ENCODE assay signal across 15 mouse cellular contexts in the genomic region with DNA sequence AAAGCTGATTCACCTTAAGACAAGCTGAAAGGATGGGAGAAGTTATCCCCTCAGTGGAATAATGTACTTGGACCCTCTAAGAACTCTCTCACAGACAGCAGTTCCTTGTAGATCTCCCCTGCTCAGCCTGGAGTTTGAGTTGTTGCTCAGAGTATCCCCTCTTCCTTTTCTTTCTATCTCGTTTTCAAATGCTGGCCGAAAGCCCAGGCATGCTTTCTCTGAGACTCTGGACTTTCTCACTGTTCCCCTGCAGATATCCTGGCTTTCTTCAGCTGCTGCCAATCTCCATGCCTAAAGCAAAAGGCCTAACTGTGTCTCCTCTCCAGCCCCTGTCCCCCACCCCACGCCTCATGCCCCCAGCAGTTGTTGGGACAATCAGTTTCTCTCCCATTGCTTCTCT. TPM values are rescaled to one million over a fixed set of nuclear protein-coding genes. Genes with fewer than 3 reads are reported as not detected.
DNase-seq lines count a peak whose midpoint lies in the region; ATAC-seq and TF ChIP-seq lines count a peak whose summit lies in the region.
"Had no signal": no experiment of that assay in that cellular context is flagged by ENCODE, and none has a peak within 500 bp of the region (broad histone marks: within the 10 kb centered on the region; RNA-seq: fewer than 3 reads in every experiment).

No protein-coding gene starts in this region.

- H3K4me1 ChIP-seq in embryonic facial prominence, embryonic 14.5 days (ENCODE audit: control insufficient read depth, insufficient read depth, low read length), result peaks cover 17% of the 10 kb centered on the region
- peaks cover 17% of the 10 kb centered on the region for H3K4me1 ChIP-seq in embryonic facial prominence, embryonic 10.5 days
- peaks cover 11% of the 10 kb centered on the region for H3K4me1 ChIP-seq in stomach, embryonic 14.5 days (ENCODE audit: control insufficient read depth, insufficient read depth, low read length)
- peaks cover 7% of the 10 kb centered on the region for H3K4me1 ChIP-seq in stomach, postnatal 0 days (replicated peaks; ENCODE audit: control insufficient read depth, insufficient read depth)
- H3K4me1 ChIP-seq in forebrain, embryonic 14.5 days (ENCODE audit: control insufficient read depth, insufficient read depth, low read length), result peaks cover 12% of the 10 kb centered on the region

- no peaks in the 10 kb centered on the region for H3K27me3 ChIP-seq in embryonic facial prominence, embryonic 14.5 days (replicated peaks; ENCODE audit: control insufficient read depth, insufficient read depth, low read length)
- peaks cover 18% of the 10 kb centered on the region for H3K27me3 ChIP-seq in embryonic facial prominence, embryonic 10.5 days (replicated peaks; ENCODE audit: low read depth, poor library complexity, severe bottlenecking)
- no peaks in the 10 kb centered on the region for H3K27me3 ChIP-seq in stomach, embryonic 14.5 days (ENCODE audit: control insufficient read depth, insufficient read depth, low read length)
- no peaks in the 10 kb centered on the region for H3K27me3 ChIP-seq in stomach, postnatal 0 days (ENCODE audit: control insufficient read depth, insufficient read depth, low read length)
- H3K27me3 ChIP-seq in forebrain, embryonic 14.5 days (replicated peaks; ENCODE audit: control insufficient read depth, insufficient read depth, low read length), result no peaks in the 10 kb centered on the region
- H3K27me3 ChIP-seq: neural tube, embryonic 13.5 days had no signal

- no peak overlapping the region for H3K27ac ChIP-seq in embryonic facial prominence, embryonic 14.5 days (replicated peaks; ENCODE audit: low read depth, low read length)
- no peak overlapping the region for H3K27ac ChIP-seq in embryonic facial prominence, embryonic 10.5 days (replicated peaks)
- H3K27ac ChIP-seq in stomach, embryonic 14.5 days (ENCODE audit: low read length), result peak overlapping the region; percentile 66; the same call in 1 of the 2 replicates
- no peak overlapping the region for H3K27ac ChIP-seq in stomach, postnatal 0 days (replicated peaks)
- no peak overlapping the region for H3K27ac ChIP-seq in forebrain, embryonic 14.5 days (ENCODE audit: low read depth, low read length)
- H3K27ac ChIP-seq: embryonic facial prominence, embryonic 12.5 days; liver, embryonic 15.5 days; neural tube, embryonic 13.5 days had no signal

- no peak for TF ChIP-seq EP300 in stomach, postnatal 0 days (optimal IDR thresholded peaks at IDR 0.05)

- H3K4me2 ChIP-seq in embryonic facial prominence, embryonic 14.5 days (ENCODE audit: low read depth, low read length), result no peak overlapping the region
- H3K4me2 ChIP-seq in stomach, embryonic 14.5 days (replicated peaks; ENCODE audit: low read depth, low read length), result no peak overlapping the region
- no peak overlapping the region for H3K4me2 ChIP-seq in stomach, postnatal 0 days (replicated peaks; ENCODE audit: low read depth)
- H3K4me2 ChIP-seq in forebrain, embryonic 14.5 days (ENCODE audit: low read length), result no peak overlapping the region
- H3K4me2 ChIP-seq: embryonic facial prominence, embryonic 12.5 days; liver, embryonic 15.5 days; neural tube, embryonic 13.5 days had no signal

- no peaks in the 10 kb centered on the region for H3K36me3 ChIP-seq in embryonic facial prominence, embryonic 14.5 days (ENCODE audit: control insufficient read depth, insufficient read depth, low read length)
- no peaks in the 10 kb centered on the region for H3K36me3 ChIP-seq in embryonic facial prominence, embryonic 10.5 days (replicated peaks)
- no peaks in the 10 kb centered on the region for H3K36me3 ChIP-seq in stomach, embryonic 14.5 days (ENCODE audit: control insufficient read depth, insufficient read depth, low read length)
- H3K36me3 ChIP-seq in stomach, postnatal 0 days (ENCODE audit: control insufficient read depth, insufficient read depth, low read length), result no peaks in the 10 kb centered on the region
- no peaks in the 10 kb centered on the region for H3K36me3 ChIP-seq in forebrain, embryonic 14.5 days (ENCODE audit: control insufficient read depth, insufficient read depth, low read length)
- H3K36me3 ChIP-seq: embryonic facial prominence, embryonic 12.5 days; liver, embryonic 15.5 days; neural tube, embryonic 13.5 days had no signal

- no peak for ATAC-seq in embryonic facial prominence, embryonic 14.5 days (ENCODE audit: low read depth)
- ATAC-seq in stomach, embryonic 14.5 days (ENCODE audit: insufficient number of reproducible peaks, insufficient read depth, low FRiP score, low read depth), result no peak; the same call in 1 of the 2 replicates
- no peak for ATAC-seq in stomach, postnatal 0 days (ENCODE audit: low FRiP score, low TSS enrichment)
- no peak for ATAC-seq in forebrain, embryonic 14.5 days

- no peak for TF ChIP-seq CTCF in stomach, postnatal 0 days (IDR thresholded peaks at IDR 0.05; ENCODE audit: low read depth)

- H3K9ac ChIP-seq in embryonic facial prominence, embryonic 14.5 days (ENCODE audit: low read depth, low read length), result no peak overlapping the region
- no peak overlapping the region for H3K9ac ChIP-seq in stomach, embryonic 14.5 days (replicated peaks; ENCODE audit: low read depth, low read length)
- no peak overlapping the region for H3K9ac ChIP-seq in stomach, postnatal 0 days (ENCODE audit: low read length)
- H3K9ac ChIP-seq in forebrain, embryonic 14.5 days (ENCODE audit: low read length), result no peak overlapping the region
- H3K9ac ChIP-seq: embryonic facial prominence, embryonic 12.5 days; liver, embryonic 15.5 days; neural tube, embryonic 13.5 days had no signal

- WGBS in embryonic facial prominence, embryonic 14.5 days, result 61% methylated on average over 3 of the region's 3 CpGs
- WGBS in embryonic facial prominence, embryonic 10.5 days, result 85% methylated on average over 3 of the region's 3 CpGs
- 41% methylated on average over 3 of the region's 3 CpGs for WGBS in stomach, embryonic 14.5 days
- WGBS in stomach, postnatal 0 days, result 43% methylated on average over 3 of the region's 3 CpGs
- WGBS in forebrain, embryonic 14.5 days, result 60% methylated on average over 3 of the region's 3 CpGs

- no peak overlapping the region for H3K4me3 ChIP-seq in embryonic facial prominence, embryonic 14.5 days (ENCODE audit: low read depth, low read length)
- no peak overlapping the region for H3K4me3 ChIP-seq in embryonic facial prominence, embryonic 10.5 days
- H3K4me3 ChIP-seq in stomach, embryonic 14.5 days (ENCODE audit: low read depth, low read length), result no peak overlapping the region
- no peak overlapping the region for H3K4me3 ChIP-seq in stomach, postnatal 0 days (ENCODE audit: low read depth, low read length)
- H3K4me3 ChIP-seq in forebrain, embryonic 14.5 days (ENCODE audit: low read depth, low read length), result no peak overlapping the region
- H3K4me3 ChIP-seq: embryonic facial prominence, embryonic 12.5 days; liver, embryonic 15.5 days; neural tube, embryonic 13.5 days had no signal

- DNase-seq in embryonic facial prominence, embryonic 14.5 days (ENCODE audit: low spot score), result peak; percentile 40
- no peak for DNase-seq in embryonic facial prominence, embryonic 10.5 days (ENCODE audit: low spot score)
- DNase-seq in kidney, adult 18-20 months, result peak; percentile 38
- DNase-seq in kidney, adult 11 months, result no peak
- no peak for DNase-seq in stomach, postnatal 0 days (ENCODE audit: low spot score)
- DNase-seq in retina, embryonic 14.5 days (ENCODE audit: low spot score), result no peak
- no peak for DNase-seq in forebrain, embryonic 14.5 days (ENCODE audit: low spot score)
- DNase-seq: adrenal gland, adult 8-10 months; layer of hippocampus, adult 9-11 months; retina, postnatal 1 day; spleen, adult 18-20 months had no signal

- no peaks in the 10 kb centered on the region for H3K9me3 ChIP-seq in embryonic facial prominence, embryonic 14.5 days (ENCODE audit: control insufficient read depth, low read length)
- no peaks in the 10 kb centered on the region for H3K9me3 ChIP-seq in embryonic facial prominence, embryonic 10.5 days
- H3K9me3 ChIP-seq in stomach, embryonic 14.5 days (ENCODE audit: control insufficient read depth, low read depth, low read length), result no peaks in the 10 kb centered on the region
- no peaks in the 10 kb centered on the region for H3K9me3 ChIP-seq in stomach, postnatal 0 days (ENCODE audit: control insufficient read depth, low read length)
- no peaks in the 10 kb centered on the region for H3K9me3 ChIP-seq in forebrain, embryonic 14.5 days (replicated peaks; ENCODE audit: control insufficient read depth, low read length)
- H3K9me3 ChIP-seq: embryonic facial prominence, embryonic 12.5 days; liver, embryonic 15.5 days; neural tube, embryonic 13.5 days had no signal

RNA-seq across cellular contexts. Expression of a gene that starts 3.5 kb away (rescaled TPM):
- 38.2 and 40.6 TPM in 2 replicates for polyA plus RNA-seq in embryonic facial prominence, embryonic 14.5 days (2014; fragmentation: Nextera tagmentation; extraction: Ambion mirVana)
- polyA plus RNA-seq in embryonic facial prominence, embryonic 10.5 days (2016; fragmentation: Nextera tagmentation; extraction: Ambion mirVana), result 62.8 and 72.3 TPM in 2 replicates
- 37.3 and 39.8 TPM in 2 replicates for polyA plus RNA-seq in stomach, embryonic 14.5 days (2014; fragmentation: Nextera tagmentation; extraction: Ambion mirVana)
- 21.5 and 24.6 TPM in 2 replicates for polyA plus RNA-seq in stomach, postnatal 0 days (2015; fragmentation: Nextera tagmentation; extraction: Ambion mirVana)
- polyA plus RNA-seq in forebrain, embryonic 14.5 days (2014; fragmentation: Nextera tagmentation; extraction: Ambion mirVana), result 64.1 and 66.2 TPM in 2 replicates

RNA-seq across cellular contexts. Expression of a gene that starts 11.3 kb away (rescaled TPM):
- 2.1 and 2.8 TPM in 2 replicates for polyA plus RNA-seq in embryonic facial prominence, embryonic 14.5 days (2014; fragmentation: Nextera tagmentation; extraction: Ambion mirVana)
- polyA plus RNA-seq in embryonic facial prominence, embryonic 10.5 days (2016; fragmentation: Nextera tagmentation; extraction: Ambion mirVana), result 3.1 and 6.7 TPM in 2 replicates
- 5.8 and 7.0 TPM in 2 replicates for polyA plus RNA-seq in stomach, embryonic 14.5 days (2014; fragmentation: Nextera tagmentation; extraction: Ambion mirVana)
- 3.8 TPM in 2 replicates for polyA plus RNA-seq in stomach, postnatal 0 days (2015; fragmentation: Nextera tagmentation; extraction: Ambion mirVana)
- 0.22 and 0.36 TPM in 2 replicates for polyA plus RNA-seq in forebrain, embryonic 14.5 days (2014; fragmentation: Nextera tagmentation; extraction: Ambion mirVana)

RNA-seq across cellular contexts. Expression of a gene that starts 26.4 kb away (rescaled TPM):
- 13.4 and 15.0 TPM in 2 replicates for polyA plus RNA-seq in embryonic facial prominence, embryonic 14.5 days (2014; fragmentation: Nextera tagmentation; extraction: Ambion mirVana)
- 24.8 and 26.6 TPM in 2 replicates for polyA plus RNA-seq in embryonic facial prominence, embryonic 10.5 days (2016; fragmentation: Nextera tagmentation; extraction: Ambion mirVana)
- 19.2 and 19.9 TPM in 2 replicates for polyA plus RNA-seq in stomach, embryonic 14.5 days (2014; fragmentation: Nextera tagmentation; extraction: Ambion mirVana)
- 8.1 and 8.6 TPM in 2 replicates for polyA plus RNA-seq in stomach, postnatal 0 days (2015; fragmentation: Nextera tagmentation; extraction: Ambion mirVana)
- polyA plus RNA-seq in forebrain, embryonic 14.5 days (2014; fragmentation: Nextera tagmentation; extraction: Ambion mirVana), result 26.8 and 31.9 TPM in 2 replicates

RNA-seq across cellular contexts. Expression of a gene that starts 31.1 kb away (rescaled TPM):
- 199 and 230 TPM in 2 replicates for polyA plus RNA-seq in embryonic facial prominence, embryonic 14.5 days (2014; fragmentation: Nextera tagmentation; extraction: Ambion mirVana)
- polyA plus RNA-seq in embryonic facial prominence, embryonic 10.5 days (2016; fragmentation: Nextera tagmentation; extraction: Ambion mirVana), result 157 and 162 TPM in 2 replicates
- polyA plus RNA-seq in stomach, embryonic 14.5 days (2014; fragmentation: Nextera tagmentation; extraction: Ambion mirVana), result 186 and 200 TPM in 2 replicates
- polyA plus RNA-seq in stomach, postnatal 0 days (2015; fragmentation: Nextera tagmentation; extraction: Ambion mirVana), result 242 and 249 TPM in 2 replicates
- polyA plus RNA-seq in forebrain, embryonic 14.5 days (2014; fragmentation: Nextera tagmentation; extraction: Ambion mirVana), result 483 and 520 TPM in 2 replicates

RNA-seq across cellular contexts. Expression of a gene that starts 35.0 kb away (rescaled TPM):
- polyA plus RNA-seq in embryonic facial prominence, embryonic 14.5 days (2014; fragmentation: Nextera tagmentation; extraction: Ambion mirVana), result 34.3 and 42.8 TPM in 2 replicates
- 24.7 and 27.2 TPM in 2 replicates for polyA plus RNA-seq in embryonic facial prominence, embryonic 10.5 days (2016; fragmentation: Nextera tagmentation; extraction: Ambion mirVana)
- 30.3 and 32.1 TPM in 2 replicates for polyA plus RNA-seq in stomach, embryonic 14.5 days (2014; fragmentation: Nextera tagmentation; extraction: Ambion mirVana)
- polyA plus RNA-seq in stomach, postnatal 0 days (2015; fragmentation: Nextera tagmentation; extraction: Ambion mirVana), result 11.9 and 12.1 TPM in 2 replicates
- 49.1 and 50.6 TPM in 2 replicates for polyA plus RNA-seq in forebrain, embryonic 14.5 days (2014; fragmentation: Nextera tagmentation; extraction: Ambion mirVana)

Comparison
In these comparisons a context has a peak if more than half of its experiments do, and no peak if none do; other contexts are left out.
1. DNase-seq: peak in embryonic facial prominence, embryonic 14.5 days (single experiment) and kidney, adult 18-20 months (single experiment); none in embryonic facial prominence, embryonic 10.5 days (single experiment), kidney, adult 11 months (single experiment), stomach, postnatal 0 days (single experiment), retina, embryonic 14.5 days (single experiment) and forebrain, embryonic 14.5 days (single experiment).